Mouse (Mus musculus) liver, adult 10 weeks (tissue): Measurements from ENCODE around the gene Irak1. TPM values are rescaled to one million over a fixed set of nuclear protein-coding genes. Genes with fewer than 3 reads are reported as not detected.

Source experiments
- polyA plus RNA-seq: library from polyadenylated mRNA; stranded (reverse); fragments of 350-450 nt; fragmentation: Illumina TruSeq; extraction: RNeasy Lipid Tissue Mini Kit (QIAGEN cat#74804); gene quantifications from one replicate; pipeline ENCODE4 v1.2.3, GENCODE M21; 2014; ENCODE audit warnings: low read depth, low replicate concordance

Gene Irak1
- polyA plus RNA-seq, result 27.4 TPM

GRCm38 (mm10) chrX:74023188-74024049 is at the start of gene Irak1:
Gene Irak1 (minus strand): TSS chrX:74023918.

GRCm38 (mm10) chrX:73966248-73967176 is 57.2 kb downstream of the Irak1 start, which contains the start of gene Hcfc1:
Gene Hcfc1 (minus strand): TSS chrX:73966357.

Other genes starting within 250 kb of the Irak1 start
- not detected for gene Srpk3, start 249.5 kb downstream of the Irak1 start, polyA plus RNA-seq
- gene Idh3g, start 237.0 kb downstream of the Irak1 start, polyA plus RNA-seq, result 30.7 TPM
- 45.6 TPM for gene Ssr4, start 236.9 kb downstream of the Irak1 start, polyA plus RNA-seq
- not detected for gene Pdzd4, start 198.9 kb downstream of the Irak1 start, polyA plus RNA-seq
- not detected for gene Avpr2, start 131.8 kb downstream of the Irak1 start, polyA plus RNA-seq
- gene L1cam, start 127.8 kb downstream of the Irak1 start, polyA plus RNA-seq, result not detected
- 0.45 TPM for gene Arhgap4, start 102.0 kb downstream of the Irak1 start, polyA plus RNA-seq
- gene Naa10, start 102.0 kb downstream of the Irak1 start, polyA plus RNA-seq, result 11.0 TPM
- 1.1 TPM for gene Renbp, start 93.1 kb downstream of the Irak1 start, polyA plus RNA-seq
- 12.6 TPM for gene Hcfc1, start 57.6 kb downstream of the Irak1 start, polyA plus RNA-seq
- not detected for gene Opn1mw, start 103.5 kb upstream of the Irak1 start, polyA plus RNA-seq
- gene Mecp2, start 111.4 kb upstream of the Irak1 start, polyA plus RNA-seq, result 4.2 TPM
- not detected for gene Tex28, start 143.9 kb upstream of the Irak1 start, polyA plus RNA-seq
- gene Tktl1, start 153.3 kb upstream of the Irak1 start, polyA plus RNA-seq, result not detected
- 7.1 TPM for gene Flna, start 225.9 kb upstream of the Irak1 start, polyA plus RNA-seq
- gene Emd, start 230.8 kb upstream of the Irak1 start, polyA plus RNA-seq, result 18.4 TPM
- 843 TPM for gene Rpl10, start 246.9 kb upstream of the Irak1 start, polyA plus RNA-seq